Mouse (Mus musculus): Measurements from ENCODE around the gene Btc. TPM values are rescaled to one million over a fixed set of nuclear protein-coding genes. Genes with fewer than 3 reads are reported as not detected.

Gene Btc
- 1.6 TPM for polyA plus RNA-seq (2017; shearing (Covaris generic))

GRCm38 (mm10) chr5:91402339-91403211, at the start of gene Btc:
Gene Btc, minus strand, starts transcription at chr5:91402994.

Other genes starting within 250 kb of the Btc start
- not detected for gene Parm1, start 114.6 kb upstream of the Btc start, polyA plus RNA-seq (2017; shearing (Covaris generic))

Data from naive thymus-derived CD4-positive, alpha-beta T cell, adult 5 months (primary cell).